Mouse (Mus musculus) lung, adult 2 months (tissue): ENCODE data around the gene Dmrtc1a. TPM values are rescaled to one million over a fixed set of nuclear protein-coding genes. Genes with fewer than 3 reads are reported as not detected.
"Not testable (repeated sequence)": the region's sequence is repeated elsewhere in the genome, so short reads cannot be mapped to it uniquely, and the experiment has no call there.

Experiments
- DNase-seq: peaks from one replicate; pipeline ENCODE4 v3.0.0; 2022
- H3K4me1 ChIP-seq: fragments of 200-500 bp; 2 replicates; pipeline ENCODE4 v1.6.1; 2011; ENCODE audit warnings: low read length; ENCODE audit not compliant: control insufficient read depth, insufficient read depth
- H3K4me3 ChIP-seq: fragments of 200-500 bp; replicated peaks from 2 replicates; pipeline ENCODE3; 2011; ENCODE audit warnings: low read depth, mild to moderate bottlenecking, control low read depth, low read length; ENCODE audit errors: extremely low read depth
- CTCF ChIP-seq: fragments of 200-500 bp; IDR thresholded peaks from 2 replicates; pipeline ENCODE4 v1.5.1; 2011; ENCODE audit warnings: mild to moderate bottlenecking, low read length, control low read depth; ENCODE audit not compliant: insufficient read depth
- POLR2A ChIP-seq: fragments of 200-500 bp; IDR thresholded peaks from 2 replicates; pipeline ENCODE4 v1.6.1; 2011; ENCODE audit warnings: low read depth, mild to moderate bottlenecking, control low read depth, low read length, borderline replicate concordance; ENCODE audit errors: extremely low read depth
- WGBS: fragments of 180-500 bp; shearing (Covaris S2); methylation state at CpG from one replicate; pipeline ENCODE4 v1.1.7; 2018; 5-methylcytosine and 5-hydroxymethylcytosine counted together
- polyA plus RNA-seq: library from polyadenylated mRNA; depleted of rRNA; stranded (reverse); fragments of >200 nt; gene quantifications from 2 replicates; pipeline ENCODE4 v1.2.3, GENCODE M21; 2012; rRNA removed

Gene Dmrtc1a
- 0.53 and 1.2 TPM in 2 replicates for polyA plus RNA-seq

- WGBS: 87% methylated on average over 9 of the region's 9 CpGs
- not testable (repeated sequence) for DNase-seq, H3K4me3 ChIP-seq, H3K4me1 ChIP-seq
These were observed at the start of gene Dmrtc1a, which contains the start of gene 1700011M02Rik for GRCm38 (mm10) chrX:102908587-102908986. Gene Dmrtc1a (minus strand): TSS chrX:102908687. Gene 1700011M02Rik (plus strand): TSS chrX:102908905.

GRCm38 (mm10) chrX:102950136-102950535 is 41.6 kb upstream of the Dmrtc1a start:
- not testable (repeated sequence) for H3K4me3 ChIP-seq, H3K4me1 ChIP-seq, DNase-seq
- WGBS: 84% methylated on average over 11 of the region's 11 CpGs

GRCm38 (mm10) chrX:102936743-102937142 is 28.3 kb upstream of the Dmrtc1a start:
- no peak overlapping the region for H3K4me3 ChIP-seq
- WGBS: 47% methylated on average over 5 of the region's 5 CpGs
- DNase-seq: no peak
- no peaks in the 10 kb centered on the region for H3K4me1 ChIP-seq
- TF ChIP-seq CTCF (no peak), POLR2A (no peak)

GRCm38 (mm10) chrX:102934395-102934764 is 25.9 kb upstream of the Dmrtc1a start:
- H3K4me1 ChIP-seq: no peaks in the 10 kb centered on the region

GRCm38 (mm10) chrX:102933571-102934394 is 25.3 kb upstream of the Dmrtc1a start:
- TF ChIP-seq CTCF (no peak), POLR2A (no peak)
- Histone ChIP-seq H3K4me3 (peak overlapping the region; percentile 37), H3K4me1 (no peaks in the 10 kb centered on the region)
- WGBS: 34% methylated on average over 68 of the region's 68 CpGs
- peak; percentile 36 for DNase-seq

More at GRCm38 (mm10) chrX:102934395-102934764, 25.9 kb upstream of the Dmrtc1a start:
- H3K4me3 ChIP-seq: no peak overlapping the region
- TF ChIP-seq CTCF: no peak
- TF ChIP-seq POLR2A: no peak
- WGBS: 71% methylated on average over 8 of the region's 8 CpGs
- no peak for DNase-seq

GRCm38 (mm10) chrX:102932992-102933570 is 24.6 kb upstream of the Dmrtc1a start:
- no peak for TF ChIP-seq CTCF
- TF ChIP-seq POLR2A: no peak
- DNase-seq: no peak
- WGBS: 56% methylated on average over 12 of the region's 12 CpGs
- Histone ChIP-seq H3K4me3 (no peak overlapping the region), H3K4me1 (no peaks in the 10 kb centered on the region)

GRCm38 (mm10) chrX:102928072-102928471 is 19.6 kb upstream of the Dmrtc1a start, which contains the start of gene 1700018G05Rik:
Gene 1700018G05Rik (plus strand): TSS chrX:102928372.
- not testable (repeated sequence) for DNase-seq, H3K4me3 ChIP-seq, H3K4me1 ChIP-seq
- 86% methylated on average over 6 of the region's 6 CpGs for WGBS

GRCm38 (mm10) chrX:102926707-102927106 is 18.2 kb upstream of the Dmrtc1a start:
- H3K4me1 ChIP-seq, H3K4me3 ChIP-seq, DNase-seq: not testable (repeated sequence)
- 27% methylated on average over 4 of the region's 4 CpGs for WGBS

- 52% methylated on average over 1 of the region's 1 CpGs for WGBS
- not testable (repeated sequence) for DNase-seq, H3K4me3 ChIP-seq, H3K4me1 ChIP-seq
These were observed 6.3 kb upstream of the Dmrtc1a start for GRCm38 (mm10) chrX:102914823-102915222.

GRCm38 (mm10) chrX:102867871-102868270 is 40.6 kb downstream of the Dmrtc1a start, which contains the start of gene 1700031F05Rik:
Gene 1700031F05Rik (minus strand): TSS chrX:102867971.
- WGBS: 85% methylated on average over 6 of the region's 6 CpGs
- DNase-seq: no peak
- TF ChIP-seq CTCF (no peak), POLR2A (no peak)
- H3K4me1 ChIP-seq: no peaks in the 10 kb centered on the region
- H3K4me3 ChIP-seq: no peak within 1 kb of the TSS

- 87% methylated on average over 5 of the region's 13 CpGs for WGBS
- not testable (repeated sequence) for H3K4me3 ChIP-seq, DNase-seq, H3K4me1 ChIP-seq
These were observed 54.0 kb downstream of the Dmrtc1a start, which contains the start of gene Dmrtc1c2 for GRCm38 (mm10) chrX:102854516-102854915. Gene Dmrtc1c2 (minus strand): TSS chrX:102854616.
